Mouse (Mus musculus): ENCODE data around the gene Olfr923. TPM values are rescaled to one million over a fixed set of nuclear protein-coding genes. Genes with fewer than 3 reads are reported as not detected.

Olfr923 gene
- polyA plus RNA-seq (2015; fragmentation: Nextera tagmentation; extraction: Ambion mirVana): not detected in 2 replicates

GRCm38 (mm10) chr9:38826245-38826644, at the start of gene Olfr923:
TSS of gene Olfr923 (plus strand) at chr9:38826545.

GRCm38 (mm10) chr9:38814314-38814713, 12.0 kb upstream of the Olfr923 start, which contains the start of gene Olfr922:
TSS of gene Olfr922 (plus strand) at chr9:38814614.

GRCm38 (mm10) chr9:38844149-38844548, 17.8 kb downstream of the Olfr923 start, which contains the start of gene Olfr924:
TSS of gene Olfr924 (plus strand) at chr9:38844449.

GRCm38 (mm10) chr9:38854760-38855159, 28.4 kb downstream of the Olfr923 start, which contains the start of gene Olfr26:
TSS of gene Olfr26 (plus strand) at chr9:38855060.

GRCm38 (mm10) chr9:38876826-38877225, 50.5 kb downstream of the Olfr923 start, which contains the start of gene Olfr926:
TSS of gene Olfr926 (plus strand) at chr9:38877126.

Other genes starting within 250 kb of the Olfr923 start
- not detected in 2 replicates for gene Olfr912, start 246.4 kb upstream of the Olfr923 start, polyA plus RNA-seq (2015; fragmentation: Nextera tagmentation; extraction: Ambion mirVana)
- not detected in 2 replicates for gene Olfr913, start 233.8 kb upstream of the Olfr923 start, polyA plus RNA-seq (2015; fragmentation: Nextera tagmentation; extraction: Ambion mirVana)
- gene Olfr914, start 221.4 kb upstream of the Olfr923 start, polyA plus RNA-seq (2015; fragmentation: Nextera tagmentation; extraction: Ambion mirVana): not detected in 2 replicates
- not detected in 2 replicates for gene Olfr916, start 166.7 kb upstream of the Olfr923 start, polyA plus RNA-seq (2015; fragmentation: Nextera tagmentation; extraction: Ambion mirVana)
- not detected in 2 replicates for gene Olfr917, start 160.7 kb upstream of the Olfr923 start, polyA plus RNA-seq (2015; fragmentation: Nextera tagmentation; extraction: Ambion mirVana)
- not detected in 2 replicates for gene Olfr918, start 151.9 kb upstream of the Olfr923 start, polyA plus RNA-seq (2015; fragmentation: Nextera tagmentation; extraction: Ambion mirVana)
- gene Olfr919, start 122.9 kb upstream of the Olfr923 start, polyA plus RNA-seq (2015; fragmentation: Nextera tagmentation; extraction: Ambion mirVana): not detected in 2 replicates
- 13.1 and 19.9 TPM in 2 replicates for gene Vwa5a, start 108.3 kb upstream of the Olfr923 start, polyA plus RNA-seq (2015; fragmentation: Nextera tagmentation; extraction: Ambion mirVana)
- 0.22 and 0.38 TPM in 2 replicates for gene Olfr920, start 74.2 kb upstream of the Olfr923 start, polyA plus RNA-seq (2015; fragmentation: Nextera tagmentation; extraction: Ambion mirVana)
- gene Olfr921, start 53.5 kb upstream of the Olfr923 start, polyA plus RNA-seq (2015; fragmentation: Nextera tagmentation; extraction: Ambion mirVana): not detected in 2 replicates
- not detected in 2 replicates for gene Olfr922, start 11.9 kb upstream of the Olfr923 start, polyA plus RNA-seq (2015; fragmentation: Nextera tagmentation; extraction: Ambion mirVana)
- gene Olfr924, start 17.9 kb downstream of the Olfr923 start, polyA plus RNA-seq (2015; fragmentation: Nextera tagmentation; extraction: Ambion mirVana): not detected in 2 replicates
- not detected in 2 replicates for gene Olfr26, start 28.5 kb downstream of the Olfr923 start, polyA plus RNA-seq (2015; fragmentation: Nextera tagmentation; extraction: Ambion mirVana)
- gene Olfr926, start 50.6 kb downstream of the Olfr923 start, polyA plus RNA-seq (2015; fragmentation: Nextera tagmentation; extraction: Ambion mirVana): not detected in 2 replicates
- not detected in 2 replicates for gene Olfr930, start 103.3 kb downstream of the Olfr923 start, polyA plus RNA-seq (2015; fragmentation: Nextera tagmentation; extraction: Ambion mirVana)
- not detected in 2 replicates for gene Olfr933, start 145.8 kb downstream of the Olfr923 start, polyA plus RNA-seq (2015; fragmentation: Nextera tagmentation; extraction: Ambion mirVana)
- gene Olfr934, start 161.8 kb downstream of the Olfr923 start, polyA plus RNA-seq (2015; fragmentation: Nextera tagmentation; extraction: Ambion mirVana): not detected in 2 replicates
- not detected in 2 replicates for gene Olfr935, start 173.1 kb downstream of the Olfr923 start, polyA plus RNA-seq (2015; fragmentation: Nextera tagmentation; extraction: Ambion mirVana)
- not detected in 2 replicates for gene Olfr146, start 196.8 kb downstream of the Olfr923 start, polyA plus RNA-seq (2015; fragmentation: Nextera tagmentation; extraction: Ambion mirVana)
- gene Olfr937, start 238.4 kb downstream of the Olfr923 start, polyA plus RNA-seq (2015; fragmentation: Nextera tagmentation; extraction: Ambion mirVana): not detected in 2 replicates

Data from spleen, postnatal 0 days (tissue).